In genomic region chr10:79953946-79954345, GRCm38 (mm10) we compare ENCODE assay signal across 10 mouse cellular contexts. TPM values are rescaled to one million over a fixed set of nuclear protein-coding genes. Genes with fewer than 3 reads are reported as not detected.
DNase-seq lines count a peak whose midpoint lies in the region; ATAC-seq and TF ChIP-seq lines count a peak whose summit lies in the region.
"Had no signal": no experiment of that assay in that cellular context is flagged by ENCODE, and none has a peak within 500 bp of the region (broad histone marks: within the 10 kb centered on the region; RNA-seq: fewer than 3 reads in every experiment).

No protein-coding gene starts in this region.

- TF ChIP-seq POLR2A in embryonic fibroblast, embryonic 13.5 days (IDR thresholded peaks at IDR 0.05; ENCODE audit: low read depth, low read length): no peak

- TF ChIP-seq CTCF in embryonic fibroblast, embryonic 13.5 days (IDR thresholded peaks at IDR 0.05; ENCODE audit: borderline replicate concordance, insufficient read depth, low read length): peak; percentile 51; the same call in 1 of the 2 replicates

- peak; percentile 54 for DNase-seq in adrenal gland, postnatal 10 days
- no peak for DNase-seq in adrenal gland, adult 2 months
- peak; percentile 52 for DNase-seq in layer of hippocampus, adult 11-12 months (ENCODE audit: low spot score)
- no peak for DNase-seq in layer of hippocampus, adult 18-20 months (ENCODE audit: low spot score in 2 of 2)
- DNase-seq in naive thymus-derived CD4-positive, alpha-beta T cell, adult 2 months (ENCODE audit: low read depth): peak; percentile 57
- no peak for DNase-seq in left cerebral cortex, postnatal 4 days
- DNase-seq: gastrocnemius, postnatal 10 days had no signal

- H3K4me1 ChIP-seq in embryonic fibroblast, embryonic 13.5 days (ENCODE audit: control insufficient read depth, insufficient read depth, low read length): no peaks in the 10 kb centered on the region
- H3K4me1 ChIP-seq: neural tube, embryonic 12.5 days had no signal

- no peak overlapping the region for H3K27ac ChIP-seq in embryonic fibroblast, embryonic 13.5 days (ENCODE audit: insufficient read depth, low read length)
- H3K27ac ChIP-seq: neural tube, embryonic 12.5 days had no signal

- no peak for ATAC-seq in erythroid progenitor cell, adult 5-6 weeks (replicated peaks; ENCODE audit: low FRiP score, poor library complexity, severe bottlenecking)

- no peak overlapping the region for H3K4me3 ChIP-seq in embryonic fibroblast, embryonic 13.5 days (ENCODE audit: insufficient read depth, low read length)
- H3K4me3 ChIP-seq: neural tube, embryonic 12.5 days had no signal

- intact Hi-C loops in left cerebral cortex, postnatal 4 days (cut with DNase I): no loop called here

RNA-seq across cellular contexts. Expression of gene Wdr18, which starts 6.0 kb away (rescaled TPM):
- total RNA-seq in adrenal gland, postnatal 10 days (2021): 10 to 100 TPM; 32.4 to 34.9 TPM
- total RNA-seq in adrenal gland, adult 2 months (2021): 10 to 100 TPM; 29.4 to 31.5 TPM
- 66.1 and 66.8 TPM in 2 replicates for polyA plus RNA-seq in adrenal gland, adult 2 months (2012; rRNA removed)
- 10 to 100 TPM; 40.3 to 42.1 TPM for total RNA-seq in layer of hippocampus, adult 18-20 months (2021)
- 29.2 and 29.3 TPM in 2 replicates for polyA plus RNA-seq in embryonic fibroblast, embryonic 13.5 days (2011; ENCODE audit: insufficient read length, low read depth, missing spikeins)
- total RNA-seq in erythroid progenitor cell, adult 5-6 weeks (2015; ENCODE audit: low replicate concordance): 4.0 and 10.1 TPM in 2 replicates
- total RNA-seq in erythroid progenitor cell, adult 5-6 weeks (2017; ENCODE audit: low replicate concordance): 0.98 and 4.6 TPM in 2 replicates
- total RNA-seq in left cerebral cortex, postnatal 4 days (2021): 10 to 100 TPM; 51.7 to 55.8 TPM

RNA-seq across cellular contexts. Expression of gene Grin3b, which starts 16.6 kb away (rescaled TPM):
- under 1 TPM; 0.27 to 0.36 TPM for total RNA-seq in adrenal gland, postnatal 10 days (2021)
- under 1 TPM in 1 of 2 experiments, not detected in 1; 0.31 TPM for total RNA-seq in adrenal gland, adult 2 months (2021)
- 0.09 and 0.17 TPM in 2 replicates for polyA plus RNA-seq in adrenal gland, adult 2 months (2012; rRNA removed)
- under 1 TPM in 1 of 2 experiments, not detected in 1; 0.15 TPM for total RNA-seq in layer of hippocampus, adult 18-20 months (2021)
- 0.15 and 0.16 TPM in 2 replicates for polyA plus RNA-seq in embryonic fibroblast, embryonic 13.5 days (2011; ENCODE audit: insufficient read length, low read depth, missing spikeins)
- not detected in 2 replicates for total RNA-seq in erythroid progenitor cell, adult 5-6 weeks (2015; ENCODE audit: low replicate concordance)
- total RNA-seq in erythroid progenitor cell, adult 5-6 weeks (2017; ENCODE audit: low replicate concordance): not detected in 2 replicates
- total RNA-seq in left cerebral cortex, postnatal 4 days (2021): under 1 TPM; 0.12 to 0.30 TPM

RNA-seq across cellular contexts. Expression of gene Arid3a, which starts 27.1 kb away (rescaled TPM):
- total RNA-seq in adrenal gland, postnatal 10 days (2021): 1 to 10 TPM; 6.3 to 8.1 TPM
- total RNA-seq in adrenal gland, adult 2 months (2021): 1 to 10 TPM; 4.6 to 6.5 TPM
- polyA plus RNA-seq in adrenal gland, adult 2 months (2012; rRNA removed): 5.9 and 9.1 TPM in 2 replicates
- total RNA-seq in layer of hippocampus, adult 18-20 months (2021): 1 to 10 TPM; 5.5 to 5.8 TPM
- 5.2 and 6.0 TPM in 2 replicates for polyA plus RNA-seq in embryonic fibroblast, embryonic 13.5 days (2011; ENCODE audit: insufficient read length, low read depth, missing spikeins)
- total RNA-seq in erythroid progenitor cell, adult 5-6 weeks (2015; ENCODE audit: low replicate concordance): 4.2 and 9.7 TPM in 2 replicates
- 4.8 and 8.6 TPM in 2 replicates for total RNA-seq in erythroid progenitor cell, adult 5-6 weeks (2017; ENCODE audit: low replicate concordance)
- 1 to 10 TPM; 6.3 to 9.5 TPM for total RNA-seq in left cerebral cortex, postnatal 4 days (2021)

RNA-seq across cellular contexts. Expression of gene Tmem259, which starts 30.2 kb away (rescaled TPM):
- 100 to 1,000 TPM; 143 to 146 TPM for total RNA-seq in adrenal gland, postnatal 10 days (2021)
- total RNA-seq in adrenal gland, adult 2 months (2021): 100 to 1,000 TPM; 142 to 143 TPM
- 619 and 624 TPM in 2 replicates for polyA plus RNA-seq in adrenal gland, adult 2 months (2012; rRNA removed)
- total RNA-seq in layer of hippocampus, adult 18-20 months (2021): 100 to 1,000 TPM; 118 to 123 TPM
- polyA plus RNA-seq in embryonic fibroblast, embryonic 13.5 days (2011; ENCODE audit: insufficient read length, low read depth, missing spikeins): 73.4 and 78.1 TPM in 2 replicates
- 57.0 and 78.9 TPM in 2 replicates for total RNA-seq in erythroid progenitor cell, adult 5-6 weeks (2015; ENCODE audit: low replicate concordance)
- 49.2 and 51.1 TPM in 2 replicates for total RNA-seq in erythroid progenitor cell, adult 5-6 weeks (2017; ENCODE audit: low replicate concordance)
- total RNA-seq in left cerebral cortex, postnatal 4 days (2021): 100 to 1,000 TPM; 117 to 127 TPM

RNA-seq across cellular contexts. Expression of gene R3hdm4, which starts 32.9 kb away (rescaled TPM):
- 10 to 100 TPM; 78.9 to 93.6 TPM for total RNA-seq in adrenal gland, postnatal 10 days (2021)
- total RNA-seq in adrenal gland, adult 2 months (2021): 10 to 100 TPM; 87.8 to 93.5 TPM
- polyA plus RNA-seq in adrenal gland, adult 2 months (2012; rRNA removed): 197 and 231 TPM in 2 replicates
- total RNA-seq in layer of hippocampus, adult 18-20 months (2021): 100 to 1,000 TPM; 366 to 401 TPM
- polyA plus RNA-seq in embryonic fibroblast, embryonic 13.5 days (2011; ENCODE audit: insufficient read length, low read depth, missing spikeins): 66.3 and 86.3 TPM in 2 replicates
- 60.2 and 65.4 TPM in 2 replicates for total RNA-seq in erythroid progenitor cell, adult 5-6 weeks (2015; ENCODE audit: low replicate concordance)
- total RNA-seq in erythroid progenitor cell, adult 5-6 weeks (2017; ENCODE audit: low replicate concordance): 37.4 and 45.8 TPM in 2 replicates
- total RNA-seq in left cerebral cortex, postnatal 4 days (2021): 100 to 1,000 TPM; 307 to 309 TPM

Comparison
In these comparisons a context has a peak if more than half of its experiments do, and no peak if none do; other contexts are left out.
1. DNase-seq: peak in adrenal gland, postnatal 10 days (single experiment), layer of hippocampus, adult 11-12 months (single experiment) and naive thymus-derived CD4-positive, alpha-beta T cell, adult 2 months (single experiment); none in adrenal gland, adult 2 months (single experiment), layer of hippocampus, adult 18-20 months (0 of 2) and left cerebral cortex, postnatal 4 days (single experiment).